Mouse (Mus musculus) v-Abl transformed pro-B cells (cell line): Measurements from ENCODE around the gene Tsnaxip1.

Source experiments
- in situ Hi-C, 2 experiments: fragments of 400-800 bp; cut with MboI; formaldehyde crosslinking; loops; one replicate each; pipeline ENCODE4 v1.15.1; 2025; ENCODE audit not compliant: unreplicated experiment in 2 of 2

Gene Tsnaxip1

DNA sequence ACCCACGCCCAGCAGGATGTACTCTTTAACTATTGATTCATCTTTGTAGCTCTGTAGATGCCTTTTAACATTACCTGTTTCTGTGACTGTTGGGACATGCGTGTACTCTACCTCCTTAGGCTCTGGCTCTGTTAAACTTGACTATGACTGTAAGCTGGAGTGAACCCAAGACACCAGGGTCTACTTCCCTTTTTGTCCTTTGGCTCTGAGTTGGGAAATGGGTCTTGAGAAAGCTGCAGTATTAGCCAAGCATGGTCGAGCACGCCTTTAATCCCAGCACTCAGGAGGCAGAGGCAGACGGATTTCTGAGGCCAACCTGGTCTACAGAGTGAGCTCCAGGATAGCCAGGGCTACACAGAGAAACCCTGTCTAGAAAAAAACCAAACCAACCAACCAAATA, 31.0 kb downstream of the Tsnaxip1 start:
- in situ Hi-C loops, result no loop called here

DNA sequence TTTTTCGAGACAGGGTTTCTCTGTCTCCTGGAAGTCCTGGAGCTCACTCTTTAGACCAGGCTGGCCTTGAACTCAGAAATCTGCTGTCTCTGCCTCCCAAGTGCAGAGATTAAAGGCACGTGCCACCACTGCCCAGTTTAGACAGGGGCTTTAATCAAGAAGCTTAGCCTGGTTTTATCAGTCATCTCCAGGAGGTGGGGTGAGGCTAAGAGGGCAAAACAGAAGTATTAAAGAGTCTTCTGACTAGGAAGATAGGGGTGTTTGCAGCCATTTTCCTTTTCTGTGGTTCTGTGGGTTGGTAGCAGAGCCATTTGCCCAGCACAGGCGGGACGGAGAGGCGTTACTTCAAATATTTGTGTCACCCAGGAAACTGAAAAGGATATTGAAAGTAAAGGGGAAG, 31.8 kb downstream of the Tsnaxip1 start:
- in situ Hi-C loops, result no loop called here

DNA sequence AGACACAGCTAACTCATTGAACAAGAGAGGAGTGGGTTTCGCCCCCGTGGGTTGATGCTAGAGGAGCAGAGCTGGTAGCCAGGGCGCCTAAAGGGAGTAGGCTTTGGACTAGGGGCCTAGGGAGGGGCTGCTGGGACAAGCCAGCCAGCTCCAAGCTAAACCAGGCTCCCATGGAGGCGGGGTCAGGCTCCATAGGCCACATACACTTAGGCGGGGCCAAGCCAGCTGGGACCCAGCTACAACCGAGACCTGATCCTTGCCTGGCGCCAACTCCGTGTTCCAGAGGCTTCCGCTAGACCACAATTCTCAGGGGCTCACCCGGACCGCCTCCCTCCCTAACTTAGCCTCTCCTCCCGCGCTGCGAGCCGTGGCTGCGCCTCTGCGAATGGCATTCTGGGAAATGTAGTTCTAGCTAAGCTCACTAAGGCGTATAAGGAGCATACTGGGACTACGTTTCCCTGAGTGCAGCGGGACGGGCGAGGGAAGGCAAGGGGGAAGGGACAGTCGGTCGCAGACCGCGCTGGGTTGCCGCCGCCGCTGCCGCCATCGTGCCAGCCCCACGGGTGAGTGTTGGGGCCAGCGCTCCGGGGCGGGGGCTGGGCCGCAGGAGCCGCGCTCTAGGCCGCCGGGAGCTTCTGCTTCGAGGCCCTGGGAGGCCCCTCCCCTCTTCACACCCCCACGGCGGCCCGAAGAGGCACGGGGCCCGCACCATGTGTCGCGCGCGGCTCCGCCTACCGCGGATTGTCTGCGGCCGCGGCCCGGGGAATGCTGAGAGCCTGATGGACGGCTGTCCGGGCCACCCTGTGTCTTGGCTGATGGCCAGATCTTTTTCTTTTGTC, 32.8 kb downstream of the Tsnaxip1 start, which contains the start of gene Nutf2:
TSS of gene Nutf2 (plus strand) at position 438 of the 839 bp plus-strand sequence.
- in situ Hi-C loops, result no loop called here

DNA sequence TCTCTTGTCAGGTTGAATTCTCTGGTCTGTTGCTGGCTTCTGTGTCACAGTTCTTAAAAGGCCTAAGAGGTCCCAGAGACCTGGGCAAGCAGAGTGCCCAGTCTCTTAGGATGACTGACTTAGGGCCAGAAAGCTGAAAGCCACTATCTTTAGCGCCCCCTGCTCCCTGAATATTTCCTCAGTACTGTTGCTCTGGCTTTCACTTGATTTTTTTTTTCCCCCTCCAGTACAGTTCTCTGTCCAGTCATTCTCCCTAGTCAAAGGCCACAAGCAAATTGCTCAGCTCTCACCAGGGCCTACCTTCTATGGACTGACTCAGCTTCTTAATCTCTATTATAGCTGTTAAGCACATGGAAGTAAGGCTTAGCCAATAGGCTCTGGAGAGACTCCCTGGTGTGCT, 34.4 kb downstream of the Tsnaxip1 start:
- in situ Hi-C loops, result no loop called here

DNA sequence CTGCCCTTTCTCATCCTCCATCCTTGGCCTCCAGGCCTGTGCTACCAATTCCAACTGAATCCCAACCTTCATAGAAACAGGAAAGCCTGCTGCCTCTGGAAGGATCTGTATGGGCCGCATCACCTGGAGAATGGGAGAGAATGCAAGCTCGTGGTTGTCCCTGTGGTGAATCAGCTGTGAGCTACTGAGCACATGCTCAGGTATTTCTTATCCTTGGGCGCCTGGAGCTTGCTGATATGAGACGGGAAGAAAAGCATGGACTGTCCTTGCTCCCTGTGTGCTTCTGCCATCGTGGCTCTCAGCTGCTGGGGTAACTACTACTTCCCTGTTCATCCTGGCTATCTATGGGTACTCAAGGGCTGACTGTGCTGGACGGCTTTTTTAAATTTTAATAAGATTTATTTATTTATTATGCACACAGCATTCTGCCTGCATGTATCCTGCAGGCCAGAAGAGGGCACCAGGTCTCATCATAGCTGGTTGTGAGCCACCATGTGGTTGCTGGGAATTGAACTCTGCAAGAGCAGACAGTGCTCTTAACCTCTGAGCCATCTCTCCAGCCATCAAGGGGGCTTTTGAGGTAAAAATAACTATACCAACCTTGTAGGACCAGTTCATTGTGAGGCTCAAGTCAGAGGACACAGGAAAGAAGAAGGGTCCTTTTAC, 39.0 kb downstream of the Tsnaxip1 start:
- in situ Hi-C loops, result no loop called here

DNA sequence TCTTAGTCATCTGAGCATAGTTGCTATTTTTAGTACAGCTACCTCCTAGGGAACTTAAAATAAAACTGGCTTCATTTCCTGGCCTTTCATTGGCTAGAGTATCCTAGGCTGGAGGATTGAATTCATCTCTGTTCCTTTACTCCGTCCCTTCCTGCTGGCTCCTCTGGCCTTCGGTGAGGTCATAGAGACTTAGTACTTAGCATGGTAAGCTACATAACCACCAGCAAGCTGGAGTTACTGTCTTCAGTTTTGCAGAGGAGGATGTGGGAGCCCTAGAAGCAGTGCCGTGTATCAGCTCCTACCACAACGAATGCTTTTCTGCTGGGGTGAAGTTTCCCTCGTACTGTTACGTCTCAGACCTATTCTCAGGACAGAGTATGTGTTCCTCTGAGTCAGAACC, 46.8 kb downstream of the Tsnaxip1 start:
- in situ Hi-C loops, result no loop called here

DNA sequence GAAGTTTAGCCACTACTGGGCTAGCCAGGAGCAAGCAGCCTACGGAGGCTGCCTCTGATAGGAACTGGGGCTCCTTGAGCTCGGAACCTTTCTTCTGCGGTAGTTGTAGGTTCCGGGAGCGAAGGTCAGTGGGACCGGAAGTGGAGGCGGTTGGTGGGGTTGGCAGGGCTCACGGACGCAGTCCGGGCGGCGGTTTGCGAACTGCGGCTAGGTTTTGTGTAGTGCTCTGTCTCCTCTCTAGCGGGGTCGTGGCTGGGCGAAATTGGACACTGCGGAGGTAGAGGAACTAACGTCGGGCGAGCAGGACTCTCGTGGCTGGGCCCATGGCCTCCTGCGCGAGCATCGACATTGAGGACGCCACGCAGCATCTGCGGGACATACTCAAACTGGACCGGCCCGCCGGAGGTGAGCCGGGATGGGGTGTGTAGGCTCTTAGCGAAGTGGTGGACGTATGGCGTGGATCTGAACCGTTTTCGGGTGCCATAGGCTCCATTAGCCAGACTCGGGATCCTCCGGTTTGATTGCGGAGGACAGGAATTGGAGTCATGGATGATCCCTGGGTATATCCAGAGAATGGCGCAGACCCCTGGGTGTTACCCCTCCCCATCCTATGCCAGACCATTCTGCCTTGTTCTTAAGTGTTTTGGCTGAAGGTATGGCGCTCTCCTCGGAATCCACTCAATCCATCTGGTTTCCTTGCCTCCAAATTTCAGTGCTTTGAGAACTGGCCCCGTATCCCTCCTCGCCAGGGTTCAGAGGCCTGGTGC, 53.4 kb downstream of the Tsnaxip1 start, which contains the start of gene Edc4:
TSS of gene Edc4 (plus strand) at position 128 of the 767 bp plus-strand sequence.
- in situ Hi-C loops, result no loop called here

DNA sequence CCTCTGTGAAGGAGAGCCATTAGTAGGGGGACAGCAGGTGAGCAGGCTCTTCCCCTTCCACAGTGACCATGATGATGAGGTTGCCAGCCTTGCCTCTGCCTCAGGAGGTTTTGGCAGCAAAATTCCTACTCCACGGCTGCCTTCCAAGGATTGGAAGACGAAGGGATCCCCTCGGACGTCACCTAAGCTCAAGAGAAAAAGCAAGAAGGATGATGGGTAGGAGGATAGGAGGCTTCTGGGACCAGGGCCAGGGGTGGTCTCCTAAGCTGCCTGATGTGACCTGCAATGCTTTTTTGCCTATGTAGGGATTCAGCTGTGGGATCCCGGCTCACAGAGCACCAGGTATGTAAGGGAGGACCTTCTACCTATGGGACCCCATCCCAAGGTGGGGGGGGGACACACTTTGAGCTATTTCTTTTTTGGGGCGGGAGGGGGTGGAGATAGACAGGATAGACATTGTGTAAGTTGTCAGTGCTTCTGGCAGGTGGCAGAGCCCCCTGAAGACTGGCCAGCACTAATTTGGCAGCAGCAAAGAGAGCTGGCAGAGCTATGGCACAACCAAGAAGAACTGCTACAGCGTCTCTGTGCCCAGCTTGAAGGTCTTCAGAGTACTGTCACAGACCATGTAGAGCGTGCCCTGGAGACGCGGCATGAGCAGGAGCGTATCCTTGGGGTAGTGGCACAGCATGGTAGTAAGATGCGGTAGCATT, 62.4 kb downstream of the Tsnaxip1 start:
- in situ Hi-C loops, result loop anchor here (5.0 kb wide), 2 partner anchors 37 to 127 kb away; no protein-coding TSS in a partner anchor

DNA sequence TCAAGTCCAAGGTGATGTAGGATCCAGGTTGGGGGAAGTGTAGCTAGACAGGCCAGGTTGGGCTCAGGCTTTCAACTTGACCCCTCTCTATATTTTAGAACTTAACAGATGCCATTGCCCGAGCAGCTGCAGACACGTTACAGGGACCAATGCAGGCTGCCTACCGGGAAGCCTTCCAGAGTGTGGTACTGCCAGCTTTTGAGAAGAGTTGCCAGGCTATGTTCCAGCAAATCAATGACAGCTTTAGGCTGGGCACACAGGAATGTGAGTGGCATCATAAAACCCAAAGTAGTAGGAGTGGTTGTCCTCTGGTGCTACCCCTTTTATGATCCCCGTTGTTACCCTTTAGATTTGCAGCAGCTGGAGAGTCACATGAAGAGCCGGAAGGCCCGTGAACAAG, 63.3 kb downstream of the Tsnaxip1 start:
- in situ Hi-C loops, result loop anchor here (5.0 kb wide), 2 partner anchors 36 to 126 kb away; no protein-coding TSS in a partner anchor

DNA sequence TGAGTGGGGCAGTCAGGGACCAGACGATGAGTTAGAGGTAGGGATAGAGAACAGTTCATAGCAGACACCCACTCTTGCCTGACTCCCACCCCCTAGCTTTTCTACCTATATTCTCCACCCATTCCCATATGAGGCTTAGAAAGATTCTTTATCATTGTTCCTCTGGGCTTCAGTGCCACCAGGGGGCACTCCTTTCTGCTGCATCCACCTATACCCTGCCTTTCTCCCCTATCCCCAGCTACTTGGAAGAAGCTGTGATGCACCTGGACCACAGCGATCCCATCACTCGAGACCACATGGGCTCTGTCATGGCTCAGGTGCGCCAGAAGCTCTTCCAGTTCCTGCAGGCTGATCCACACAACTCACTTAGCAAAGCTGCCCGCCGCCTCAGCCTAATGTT, 64.9 kb downstream of the Tsnaxip1 start:
- in situ Hi-C loops, result loop anchor here (5.0 kb wide), 2 partner anchors 35 to 125 kb away; no protein-coding TSS in a partner anchor

DNA sequence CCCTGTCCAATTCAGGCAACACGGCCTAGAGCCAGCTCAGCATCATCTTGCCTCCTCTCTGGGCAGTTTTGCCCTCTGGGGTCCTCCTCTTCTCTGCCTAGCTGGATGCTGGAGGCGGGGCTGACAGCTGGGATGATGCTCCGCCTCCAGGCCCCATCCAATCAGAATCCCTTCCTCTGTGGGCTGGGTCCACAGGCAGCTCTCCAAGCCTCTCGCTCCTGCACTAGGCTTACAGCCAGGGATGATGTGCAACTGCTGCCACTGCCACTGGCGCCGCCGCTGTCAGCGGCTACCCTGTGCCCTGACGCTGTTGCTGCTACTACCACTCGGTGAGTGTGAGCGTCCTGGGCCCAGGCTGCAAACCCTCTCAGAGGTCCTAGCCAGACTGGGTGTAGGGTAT, 65.8 kb downstream of the Tsnaxip1 start, which contains the start of gene Nrn1l:
TSS of gene Nrn1l (plus strand) at position 229 of the 400 bp plus-strand sequence.
- in situ Hi-C loops, result loop anchor here (5.0 kb wide), 2 partner anchors 34 to 124 kb away; no protein-coding TSS in a partner anchor
